Mouse (Mus musculus): ENCODE data around the gene Vps50. TPM values are rescaled to one million over a fixed set of nuclear protein-coding genes. Genes with fewer than 3 reads are reported as not detected.
A peak's percentile ranks its signal among the peaks of the same experiment; 100 is the strongest.
"Not testable (repeated sequence)": the region's sequence is repeated elsewhere in the genome, so short reads cannot be mapped to it uniquely, and the experiment has no call there.

Gene Vps50
- polyA plus RNA-seq, 1 experiment from 2014 or later = 27.0 TPM

GRCm38 (mm10) chr6:3481705-3482104 is 16.5 kb upstream of the Vps50 start:
- DNase-seq (ENCODE audit: low spot score) (no peak), ATAC-seq (replicated peaks; ENCODE audit: low FRiP score) (no peak)
- no peaks in the 10 kb centered on the region for H3K27me3 ChIP-seq (replicated peaks; ENCODE audit: control insufficient read depth, insufficient read depth, low read length)
- no peak overlapping the region for H3K27ac ChIP-seq (ENCODE audit: low read depth, low read length)
- H3K9ac ChIP-seq (ENCODE audit: low read depth, low read length) = no peak overlapping the region
- no peaks in the 10 kb centered on the region for H3K9me3 ChIP-seq (ENCODE audit: control insufficient read depth, low read length)
- no peak overlapping the region for H3K4me3 ChIP-seq (ENCODE audit: low read depth, low read length)
- no peak overlapping the region for H3K4me2 ChIP-seq
- H3K36me3 ChIP-seq (ENCODE audit: control insufficient read depth, insufficient read depth, low read length) = no peaks in the 10 kb centered on the region
- 77% methylated on average over 3 of the region's 3 CpGs for WGBS
- H3K4me1 ChIP-seq (replicated peaks; ENCODE audit: control insufficient read depth, insufficient read depth, low read length) = no peaks in the 10 kb centered on the region

GRCm38 (mm10) chr6:3485133-3485532 is 13.0 kb upstream of the Vps50 start:
- no peak overlapping the region for H3K9ac ChIP-seq (ENCODE audit: low read depth, low read length)
- DNase-seq (ENCODE audit: low spot score) = no peak
- no peak overlapping the region for H3K27ac ChIP-seq (ENCODE audit: low read depth, low read length)
- no peaks in the 10 kb centered on the region for H3K4me1 ChIP-seq (replicated peaks; ENCODE audit: control insufficient read depth, insufficient read depth, low read length)
- WGBS = 73% methylated on average over 3 of the region's 3 CpGs
- no peak for ATAC-seq (replicated peaks; ENCODE audit: low FRiP score)
- H3K27me3 ChIP-seq (replicated peaks; ENCODE audit: control insufficient read depth, insufficient read depth, low read length) = no peaks in the 10 kb centered on the region
- H3K4me3 ChIP-seq (ENCODE audit: low read depth, low read length) = no peak overlapping the region
- H3K36me3 ChIP-seq (ENCODE audit: control insufficient read depth, insufficient read depth, low read length) = no peaks in the 10 kb centered on the region
- H3K4me2 ChIP-seq = no peak overlapping the region
- H3K9me3 ChIP-seq (ENCODE audit: control insufficient read depth, low read length) = no peaks in the 10 kb centered on the region

GRCm38 (mm10) chr6:3487355-3487754 is 10.8 kb upstream of the Vps50 start:
- no peaks in the 10 kb centered on the region for H3K4me1 ChIP-seq (replicated peaks; ENCODE audit: control insufficient read depth, insufficient read depth, low read length)
- no peak overlapping the region for H3K4me2 ChIP-seq
- no peak overlapping the region for H3K27ac ChIP-seq (ENCODE audit: low read depth, low read length)
- no peaks in the 10 kb centered on the region for H3K9me3 ChIP-seq (ENCODE audit: control insufficient read depth, low read length)
- H3K36me3 ChIP-seq (ENCODE audit: control insufficient read depth, insufficient read depth, low read length) = no peaks in the 10 kb centered on the region
- DNase-seq (ENCODE audit: low spot score) (no peak), ATAC-seq (replicated peaks; ENCODE audit: low FRiP score) (no peak)
- H3K4me3 ChIP-seq (ENCODE audit: low read depth, low read length) = no peak overlapping the region
- H3K9ac ChIP-seq (ENCODE audit: low read depth, low read length) = no peak overlapping the region
- no peaks in the 10 kb centered on the region for H3K27me3 ChIP-seq (replicated peaks; ENCODE audit: control insufficient read depth, insufficient read depth, low read length)
- 77% methylated on average over 1 of the region's 1 CpGs for WGBS

- Histone ChIP-seq H3K36me3 (ENCODE audit: control insufficient read depth, insufficient read depth, low read length) (no peaks in the 10 kb centered on the region), H3K9me3 (ENCODE audit: control insufficient read depth, low read length) (no peaks in the 10 kb centered on the region), H3K4me2 (no peak overlapping the region), H3K27ac (ENCODE audit: low read depth, low read length) (no peak overlapping the region), H3K4me3 (ENCODE audit: low read depth, low read length) (no peak overlapping the region), H3K27me3 (replicated peaks; ENCODE audit: control insufficient read depth, insufficient read depth, low read length) (no peaks in the 10 kb centered on the region), H3K4me1 (replicated peaks; ENCODE audit: control insufficient read depth, insufficient read depth, low read length) (no peaks in the 10 kb centered on the region), H3K9ac (ENCODE audit: low read depth, low read length) (no peak overlapping the region)
- DNase-seq (ENCODE audit: low spot score) = no peak
- no peak for ATAC-seq (replicated peaks; ENCODE audit: low FRiP score)
- 74% methylated on average over 5 of the region's 5 CpGs for WGBS
These were observed 3.9 kb upstream of the Vps50 start for GRCm38 (mm10) chr6:3494285-3494684.

- no peak overlapping the region for H3K4me3 ChIP-seq (ENCODE audit: low read depth, low read length)
- no peaks in the 10 kb centered on the region for H3K36me3 ChIP-seq (ENCODE audit: control insufficient read depth, insufficient read depth, low read length)
- H3K9ac ChIP-seq (ENCODE audit: low read depth, low read length) = no peak overlapping the region
- no peak overlapping the region for H3K27ac ChIP-seq (ENCODE audit: low read depth, low read length)
- DNase-seq (ENCODE audit: low spot score) (no peak), ATAC-seq (replicated peaks; ENCODE audit: low FRiP score) (no peak)
- no peak overlapping the region for H3K4me2 ChIP-seq
- no peaks in the 10 kb centered on the region for H3K27me3 ChIP-seq (replicated peaks; ENCODE audit: control insufficient read depth, insufficient read depth, low read length)
- H3K4me1 ChIP-seq (replicated peaks; ENCODE audit: control insufficient read depth, insufficient read depth, low read length) = no peaks in the 10 kb centered on the region
- 2% methylated on average over 2 of the region's 2 CpGs for WGBS
- no peaks in the 10 kb centered on the region for H3K9me3 ChIP-seq (ENCODE audit: control insufficient read depth, low read length)
These were observed 2.0 kb upstream of the Vps50 start for GRCm38 (mm10) chr6:3496210-3496609.

- no peak overlapping the region for H3K4me2 ChIP-seq
- 83% methylated on average over 3 of the region's 3 CpGs for WGBS
- no peaks in the 10 kb centered on the region for H3K4me1 ChIP-seq (replicated peaks; ENCODE audit: control insufficient read depth, insufficient read depth, low read length)
- DNase-seq (ENCODE audit: low spot score) (no peak), ATAC-seq (replicated peaks; ENCODE audit: low FRiP score) (no peak)
- no peak overlapping the region for H3K4me3 ChIP-seq (ENCODE audit: low read depth, low read length)
- H3K9me3 ChIP-seq (ENCODE audit: control insufficient read depth, low read length) = no peaks in the 10 kb centered on the region
- H3K27me3 ChIP-seq (replicated peaks; ENCODE audit: control insufficient read depth, insufficient read depth, low read length) = no peaks in the 10 kb centered on the region
- H3K27ac ChIP-seq (ENCODE audit: low read depth, low read length) = no peak overlapping the region
- H3K36me3 ChIP-seq (ENCODE audit: control insufficient read depth, insufficient read depth, low read length) = no peaks in the 10 kb centered on the region
- no peak overlapping the region for H3K9ac ChIP-seq (ENCODE audit: low read depth, low read length)
These were observed 2.1 kb downstream of the Vps50 start for GRCm38 (mm10) chr6:3500286-3500685.

GRCm38 (mm10) chr6:3505289-3505688 is 7.1 kb downstream of the Vps50 start:
- H3K36me3 ChIP-seq (ENCODE audit: control insufficient read depth, insufficient read depth, low read length) = no peaks in the 10 kb centered on the region
- H3K27me3 ChIP-seq (replicated peaks; ENCODE audit: control insufficient read depth, insufficient read depth, low read length) = no peaks in the 10 kb centered on the region
- no peak overlapping the region for H3K4me3 ChIP-seq (ENCODE audit: low read depth, low read length)
- H3K4me2 ChIP-seq = no peak overlapping the region
- no peak for DNase-seq (ENCODE audit: low spot score)
- H3K27ac ChIP-seq (ENCODE audit: low read depth, low read length) = no peak overlapping the region
- no peak overlapping the region for H3K9ac ChIP-seq (ENCODE audit: low read depth, low read length)
- no peak for ATAC-seq (replicated peaks; ENCODE audit: low FRiP score)
- no peaks in the 10 kb centered on the region; the same call in 1 of the 2 replicates for H3K4me1 ChIP-seq (replicated peaks; ENCODE audit: control insufficient read depth, insufficient read depth, low read length)
- 87% methylated on average over 5 of the region's 5 CpGs for WGBS
- no peaks in the 10 kb centered on the region for H3K9me3 ChIP-seq (ENCODE audit: control insufficient read depth, low read length)

GRCm38 (mm10) chr6:3507078-3507477 is 8.9 kb downstream of the Vps50 start:
- H3K4me1 ChIP-seq (replicated peaks; ENCODE audit: control insufficient read depth, insufficient read depth, low read length) = no peaks in the 10 kb centered on the region; the same call in 1 of the 2 replicates
- H3K4me3 ChIP-seq (ENCODE audit: low read depth, low read length) = no peak overlapping the region
- H3K36me3 ChIP-seq (ENCODE audit: control insufficient read depth, insufficient read depth, low read length) = no peaks in the 10 kb centered on the region
- H3K27me3 ChIP-seq (replicated peaks; ENCODE audit: control insufficient read depth, insufficient read depth, low read length) = no peaks in the 10 kb centered on the region
- H3K4me2 ChIP-seq = no peak overlapping the region
- H3K9ac ChIP-seq (ENCODE audit: low read depth, low read length) = no peak overlapping the region
- H3K9me3 ChIP-seq (ENCODE audit: control insufficient read depth, low read length) = no peaks in the 10 kb centered on the region
- WGBS = 58% methylated on average over 4 of the region's 4 CpGs
- ATAC-seq (replicated peaks; ENCODE audit: low FRiP score) (peak; percentile 65), DNase-seq (ENCODE audit: low spot score) (no peak)
- no peak overlapping the region for H3K27ac ChIP-seq (ENCODE audit: low read depth, low read length)

- not testable (repeated sequence) for H3K36me3 ChIP-seq (ENCODE audit: control insufficient read depth, insufficient read depth, low read length); H3K9ac ChIP-seq (ENCODE audit: low read depth, low read length); H3K4me2 ChIP-seq; H3K27ac ChIP-seq (ENCODE audit: low read depth, low read length); H3K27me3 ChIP-seq (replicated peaks; ENCODE audit: control insufficient read depth, insufficient read depth, low read length); H3K9me3 ChIP-seq (ENCODE audit: control insufficient read depth, low read length); H3K4me3 ChIP-seq (ENCODE audit: low read depth, low read length); DNase-seq (ENCODE audit: low spot score); H3K4me1 ChIP-seq (replicated peaks; ENCODE audit: control insufficient read depth, insufficient read depth, low read length); ATAC-seq (replicated peaks; ENCODE audit: low FRiP score)
- WGBS = 89% methylated on average over 2 of the region's 2 CpGs
These were observed 10.0 kb downstream of the Vps50 start for GRCm38 (mm10) chr6:3508151-3508550.
